Mouse (Mus musculus): ENCODE data around the gene Fam32a. TPM values are rescaled to one million over a fixed set of nuclear protein-coding genes. Genes with fewer than 3 reads are reported as not detected.
A peak's percentile ranks its signal among the peaks of the same experiment; 100 is the strongest.

Gene Fam32a
- polyA plus RNA-seq, 1 experiment from 2014 or later = 77.0 TPM

GRCm38 (mm10) chr8:72271051-72271660 lies 51.6 kb downstream of the Fam32a start:
- no peaks in the 10 kb centered on the region for H3K27me3 ChIP-seq (ENCODE audit: control insufficient read depth, insufficient read depth, low read length)
- no peak overlapping the region for H3K4me3 ChIP-seq (ENCODE audit: low read depth, low read length)
- ATAC-seq (replicated peaks; ENCODE audit: insufficient number of reproducible peaks, low FRiP score, low TSS enrichment, low read depth) (no peak), DNase-seq (ENCODE audit: low spot score) (no peak)
- no peaks in the 10 kb centered on the region for H3K4me1 ChIP-seq (ENCODE audit: control insufficient read depth, insufficient read depth, low read length)
- H3K9me3 ChIP-seq (replicated peaks; ENCODE audit: control insufficient read depth, low read length) = no peaks in the 10 kb centered on the region
- no peak overlapping the region for H3K4me2 ChIP-seq (ENCODE audit: low read depth, low read length)
- no peak overlapping the region for H3K9ac ChIP-seq (replicated peaks; ENCODE audit: low read length)
- H3K36me3 ChIP-seq (replicated peaks; ENCODE audit: control insufficient read depth, insufficient read depth, low read depth, low read length) = no peaks in the 10 kb centered on the region
- H3K27ac ChIP-seq (replicated peaks; ENCODE audit: low read depth, low read length) = no peak overlapping the region
- 75% methylated on average over 11 of the region's 11 CpGs for WGBS

DNA sequence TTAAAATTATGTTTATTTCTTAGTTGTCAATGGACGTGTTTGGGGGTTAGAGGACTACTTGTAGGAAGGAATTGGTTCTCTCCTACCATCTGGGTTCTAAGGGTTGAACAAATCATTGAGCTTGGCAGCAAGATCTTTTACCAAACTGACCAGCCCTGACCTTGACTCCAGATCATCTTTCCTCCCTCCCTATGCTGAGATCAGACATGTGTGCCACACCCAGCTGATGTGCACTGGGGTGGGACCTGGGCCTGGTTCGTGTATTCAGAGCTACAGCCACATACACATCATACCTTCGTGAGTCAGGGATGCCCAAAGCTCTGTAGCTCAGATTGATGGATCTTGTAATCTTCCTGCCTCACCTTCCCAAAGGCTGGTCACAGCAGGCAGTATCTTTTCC lies 52.2 kb downstream of the Fam32a start:
- Histone ChIP-seq H3K27me3 (ENCODE audit: control insufficient read depth, insufficient read depth, low read length) (no peaks in the 10 kb centered on the region), H3K4me2 (ENCODE audit: low read depth, low read length) (no peak overlapping the region), H3K4me1 (ENCODE audit: control insufficient read depth, insufficient read depth, low read length) (no peaks in the 10 kb centered on the region), H3K9me3 (replicated peaks; ENCODE audit: control insufficient read depth, low read length) (no peaks in the 10 kb centered on the region), H3K4me3 (ENCODE audit: low read depth, low read length) (no peak overlapping the region), H3K27ac (replicated peaks; ENCODE audit: low read depth, low read length) (no peak overlapping the region), H3K9ac (replicated peaks; ENCODE audit: low read length) (no peak overlapping the region), H3K36me3 (replicated peaks; ENCODE audit: control insufficient read depth, insufficient read depth, low read depth, low read length) (no peaks in the 10 kb centered on the region)
- 71% methylated on average over 3 of the region's 3 CpGs for WGBS
- ATAC-seq (replicated peaks; ENCODE audit: insufficient number of reproducible peaks, low FRiP score, low TSS enrichment, low read depth) = no peak
- no peak for DNase-seq (ENCODE audit: low spot score)

DNA sequence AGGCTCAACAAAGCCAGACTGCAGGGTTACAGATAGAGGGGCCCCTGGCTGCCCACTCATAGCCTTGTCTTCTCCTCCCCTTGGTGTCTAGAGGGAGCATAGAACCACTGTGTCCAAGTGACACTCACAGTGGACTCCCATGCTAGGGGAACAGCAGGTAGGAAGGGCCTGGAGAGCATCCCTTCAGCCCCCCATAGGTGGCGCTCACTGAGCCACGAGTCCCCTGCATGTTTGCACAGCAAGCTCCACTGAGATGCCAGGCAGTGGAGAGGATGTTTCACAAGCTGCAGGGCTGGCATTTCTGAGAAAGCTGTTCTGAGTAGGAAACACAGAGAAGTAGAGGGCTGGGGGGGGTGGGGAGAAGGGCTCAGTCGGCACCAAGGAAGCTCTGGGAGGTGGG lies 52.8 kb downstream of the Fam32a start:
- H3K9ac ChIP-seq (replicated peaks; ENCODE audit: low read length) = no peak overlapping the region
- DNase-seq (ENCODE audit: low spot score) (peak; percentile 65), ATAC-seq (replicated peaks; ENCODE audit: insufficient number of reproducible peaks, low FRiP score, low TSS enrichment, low read depth) (0 out of 2 replicates have a peak, but pooled peaks have one; percentile 37)
- no peak overlapping the region for H3K27ac ChIP-seq (replicated peaks; ENCODE audit: low read depth, low read length)
- 17% methylated on average over 3 of the region's 3 CpGs for WGBS
- H3K4me3 ChIP-seq (ENCODE audit: low read depth, low read length) = no peak overlapping the region
- no peaks in the 10 kb centered on the region for H3K36me3 ChIP-seq (replicated peaks; ENCODE audit: control insufficient read depth, insufficient read depth, low read depth, low read length)
- H3K9me3 ChIP-seq (replicated peaks; ENCODE audit: control insufficient read depth, low read length) = no peaks in the 10 kb centered on the region
- no peaks in the 10 kb centered on the region for H3K27me3 ChIP-seq (ENCODE audit: control insufficient read depth, insufficient read depth, low read length)
- H3K4me1 ChIP-seq (ENCODE audit: control insufficient read depth, insufficient read depth, low read length) = no peaks in the 10 kb centered on the region
- no peak overlapping the region for H3K4me2 ChIP-seq (ENCODE audit: low read depth, low read length)

DNA sequence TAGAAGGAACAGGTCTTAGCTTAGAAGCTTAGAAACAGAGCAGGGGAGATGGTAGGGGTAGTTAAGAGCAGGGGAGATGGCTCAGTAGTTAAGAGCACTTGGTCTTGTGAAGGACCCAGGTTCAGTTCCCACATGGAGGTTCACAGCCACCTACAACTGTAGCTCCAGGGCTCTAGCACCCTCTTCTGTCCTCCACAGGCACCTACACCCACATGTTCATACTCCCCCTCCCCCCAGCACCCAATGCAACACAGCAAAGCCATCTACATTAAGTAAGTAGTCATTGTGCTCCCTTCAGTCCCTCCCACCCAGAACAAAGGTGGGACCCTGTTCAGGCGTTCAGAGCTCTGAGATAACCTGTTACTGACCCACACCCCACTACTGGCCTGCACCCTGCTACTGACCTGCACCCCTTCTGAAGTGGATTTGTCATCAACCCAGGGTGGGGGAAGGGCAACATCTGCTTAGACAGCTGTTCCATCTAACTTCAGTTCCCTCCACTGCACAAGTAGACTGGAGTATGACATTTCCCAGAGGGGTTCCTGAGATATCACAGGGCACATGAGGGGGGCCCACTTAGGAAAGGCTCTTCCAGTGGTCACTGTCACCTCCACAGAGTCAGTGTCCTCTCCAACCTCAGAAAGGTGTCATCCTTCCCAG lies 53.7 kb downstream of the Fam32a start:
- Histone ChIP-seq H3K4me2 (ENCODE audit: low read depth, low read length) (no peak overlapping the region), H3K27me3 (ENCODE audit: control insufficient read depth, insufficient read depth, low read length) (no peaks in the 10 kb centered on the region), H3K4me1 (ENCODE audit: control insufficient read depth, insufficient read depth, low read length) (no peaks in the 10 kb centered on the region), H3K9me3 (replicated peaks; ENCODE audit: control insufficient read depth, low read length) (no peaks in the 10 kb centered on the region), H3K9ac (replicated peaks; ENCODE audit: low read length) (no peak overlapping the region), H3K4me3 (ENCODE audit: low read depth, low read length) (no peak overlapping the region), H3K36me3 (replicated peaks; ENCODE audit: control insufficient read depth, insufficient read depth, low read depth, low read length) (no peaks in the 10 kb centered on the region), H3K27ac (replicated peaks; ENCODE audit: low read depth, low read length) (no peak overlapping the region)
- ATAC-seq (replicated peaks; ENCODE audit: insufficient number of reproducible peaks, low FRiP score, low TSS enrichment, low read depth) (no peak), DNase-seq (ENCODE audit: low spot score) (no peak)
- WGBS = 65% methylated on average over 1 of the region's 1 CpGs

DNA sequence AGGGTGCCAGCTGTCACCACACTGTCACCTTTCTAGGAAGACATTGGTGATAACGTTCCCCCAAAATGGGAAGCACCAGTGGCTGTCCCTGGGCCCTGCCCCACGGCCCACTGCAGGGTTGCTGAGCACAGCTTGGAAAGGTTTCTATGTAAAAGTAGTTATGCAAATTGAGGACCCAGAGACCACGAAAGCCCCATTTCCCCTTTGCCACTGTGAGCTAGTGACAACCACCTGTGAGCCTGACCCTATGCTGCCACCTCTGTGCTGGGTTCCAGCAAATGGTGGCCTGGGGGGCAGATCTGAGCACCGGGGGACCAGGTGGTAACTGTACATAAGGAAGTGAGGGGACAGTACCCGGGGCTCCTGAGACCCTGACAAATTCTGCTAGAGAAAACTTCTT lies 54.3 kb downstream of the Fam32a start:
- no peak for ATAC-seq (replicated peaks; ENCODE audit: insufficient number of reproducible peaks, low FRiP score, low TSS enrichment, low read depth)
- no peaks in the 10 kb centered on the region for H3K9me3 ChIP-seq (replicated peaks; ENCODE audit: control insufficient read depth, low read length)
- no peak overlapping the region for H3K9ac ChIP-seq (replicated peaks; ENCODE audit: low read length)
- no peak overlapping the region for H3K4me3 ChIP-seq (ENCODE audit: low read depth, low read length)
- DNase-seq (ENCODE audit: low spot score) = no peak
- H3K27ac ChIP-seq (replicated peaks; ENCODE audit: low read depth, low read length) = no peak overlapping the region
- no peak overlapping the region for H3K4me2 ChIP-seq (ENCODE audit: low read depth, low read length)
- WGBS = 77% methylated on average over 5 of the region's 5 CpGs
- no peaks in the 10 kb centered on the region for H3K27me3 ChIP-seq (ENCODE audit: control insufficient read depth, insufficient read depth, low read length)
- no peaks in the 10 kb centered on the region for H3K36me3 ChIP-seq (replicated peaks; ENCODE audit: control insufficient read depth, insufficient read depth, low read depth, low read length)
- no peaks in the 10 kb centered on the region for H3K4me1 ChIP-seq (ENCODE audit: control insufficient read depth, insufficient read depth, low read length)

Other genes with a start within 250 kb of the Fam32a start
- gene Cyp4f18, start 210.1 kb upstream of the Fam32a start, polyA plus RNA-seq (2014; fragmentation: Nextera tagmentation; extraction: Ambion mirVana) = 0.36 and 0.71 TPM in 2 replicates
- not detected in 2 replicates for gene Olfr372, start 178.5 kb upstream of the Fam32a start, polyA plus RNA-seq (2014; fragmentation: Nextera tagmentation; extraction: Ambion mirVana)
- gene Olfr373, start 136.6 kb upstream of the Fam32a start, polyA plus RNA-seq (2014; fragmentation: Nextera tagmentation; extraction: Ambion mirVana) = not detected in 2 replicates
- 0.13 TPM in 1 of 2 replicates, not detected in the other for gene Olfr374, start 112.7 kb upstream of the Fam32a start, polyA plus RNA-seq (2014; fragmentation: Nextera tagmentation; extraction: Ambion mirVana)
- gene Tpm4, start 84.8 kb upstream of the Fam32a start, polyA plus RNA-seq (2014; fragmentation: Nextera tagmentation; extraction: Ambion mirVana) = 836 and 874 TPM in 2 replicates
- 102 and 105 TPM in 2 replicates for gene Rab8a, start 58.5 kb upstream of the Fam32a start, polyA plus RNA-seq (2014; fragmentation: Nextera tagmentation; extraction: Ambion mirVana)
- gene Hsh2d, start 30.1 kb upstream of the Fam32a start, polyA plus RNA-seq (2014; fragmentation: Nextera tagmentation; extraction: Ambion mirVana) = not detected in 2 replicates
- not detected in 2 replicates for gene Cib3, start 6.9 kb upstream of the Fam32a start, polyA plus RNA-seq (2014; fragmentation: Nextera tagmentation; extraction: Ambion mirVana)
- not detected in 2 replicates for gene Gm11034, start 6.1 kb upstream of the Fam32a start, polyA plus RNA-seq (2014; fragmentation: Nextera tagmentation; extraction: Ambion mirVana)
- 112 and 123 TPM in 2 replicates for gene Ap1m1, start 20.3 kb downstream of the Fam32a start, polyA plus RNA-seq (2014; fragmentation: Nextera tagmentation; extraction: Ambion mirVana)
- gene Gm10282, start 85.5 kb downstream of the Fam32a start, polyA plus RNA-seq (2014; fragmentation: Nextera tagmentation; extraction: Ambion mirVana) = 39.9 and 42.0 TPM in 2 replicates
- 4.4 and 4.7 TPM in 2 replicates for gene Klf2, start 99.3 kb downstream of the Fam32a start, polyA plus RNA-seq (2014; fragmentation: Nextera tagmentation; extraction: Ambion mirVana)
- 68.8 and 71.6 TPM in 2 replicates for gene Eps15l1, start 201.7 kb downstream of the Fam32a start, polyA plus RNA-seq (2014; fragmentation: Nextera tagmentation; extraction: Ambion mirVana)
- gene Calr3, start 224.1 kb downstream of the Fam32a start, polyA plus RNA-seq (2014; fragmentation: Nextera tagmentation; extraction: Ambion mirVana) = 1.2 and 1.6 TPM in 2 replicates
- gene 1700030K09Rik, start 224.2 kb downstream of the Fam32a start, polyA plus RNA-seq (2014; fragmentation: Nextera tagmentation; extraction: Ambion mirVana) = 12.2 and 12.3 TPM in 2 replicates

Data from embryonic facial prominence, embryonic 11.5 days (tissue).